Mouse (Mus musculus) ES-E14 (cell line): ENCODE measurements at regions not wholly inside any gene's neighbourhood (a gene's known extent, or its start where the extent isn't known, plus 50 kb on each side); places are given as distances from the start of the nearest gene placed in this dataset.

Source experiments
- DNase-seq: peaks from one replicate; pipeline ENCODE4 v3.0.0-alpha.2; 2013; ENCODE audit warnings: low read depth, low spot score
- H3K27ac ChIP-seq: 2 replicates; pipeline ENCODE4 v1.5.1; 2012; ENCODE audit warnings: low read depth, mild to moderate bottlenecking, low read length, moderate library complexity, mixed read lengths; ENCODE audit not compliant: poor library complexity, insufficient read depth, severe bottlenecking
- H3K36me3 ChIP-seq: 2 replicates; pipeline ENCODE4 v1.6.1; 2012; ENCODE audit warnings: mild to moderate bottlenecking, low read length, moderate library complexity, mixed read lengths; ENCODE audit not compliant: control insufficient read depth, poor library complexity, insufficient read depth, severe bottlenecking
- H3K4me1 ChIP-seq, 2 experiments: fragments of 150-350 bp in 1 of 2; sonication (generic) in 1 of 2; 2 replicates each; pipeline ENCODE4 v1.6.1; 2012; ENCODE audit warnings: low read length in 2 of 2, mild to moderate bottlenecking in 1 of 2, mixed read lengths in 1 of 2; ENCODE audit not compliant: control insufficient read depth in 2 of 2, insufficient read depth in 2 of 2, poor library complexity in 1 of 2
- H3K4me3 ChIP-seq, 2 experiments: fragments of 150-350 bp in 1 of 2; sonication (generic) in 1 of 2; 2 replicates each; pipeline ENCODE4 v1.5.1; 2012; ENCODE audit warnings: low read length in 2 of 2, low read depth in 1 of 2, mild to moderate bottlenecking in 1 of 2, mixed read lengths in 1 of 2; ENCODE audit not compliant: insufficient read depth in 1 of 2, poor library complexity in 1 of 2, severe bottlenecking in 1 of 2
- H3K9ac ChIP-seq: 2 replicates; pipeline ENCODE4 v1.6.1; 2012; ENCODE audit warnings: low read depth, mild to moderate bottlenecking, low read length, mixed read lengths; ENCODE audit not compliant: poor library complexity, insufficient read depth, severe bottlenecking
- H3K9me3 ChIP-seq: fragments of 150-350 bp; sonication (generic); 2 replicates; pipeline ENCODE4 v1.6.1; 2012; ENCODE audit warnings: low read depth, mild to moderate bottlenecking, low read length; ENCODE audit not compliant: control insufficient read depth, insufficient read depth
- CHD2 ChIP-seq: IDR thresholded peaks from 2 replicates; pipeline ENCODE4 v1.6.1; 2014; ENCODE audit warnings: mild to moderate bottlenecking, low read depth, low read length, inconsistent platforms
- HCFC1 ChIP-seq: IDR thresholded peaks from 2 replicates; pipeline ENCODE4 v1.6.1; 2012; ENCODE audit warnings: low read length, inconsistent platforms, borderline replicate concordance; ENCODE audit not compliant: insufficient read depth
- MAFK ChIP-seq: IDR thresholded peaks from 2 replicates; pipeline ENCODE4 v1.6.1; 2014; ENCODE audit warnings: mild to moderate bottlenecking, low read depth, low read length, inconsistent platforms; ENCODE audit not compliant: insufficient read depth
- ZC3H11A ChIP-seq: IDR thresholded peaks from 2 replicates; pipeline ENCODE4 v1.6.1; 2012; ENCODE audit warnings: low read depth, mild to moderate bottlenecking, inconsistent platforms, low read length, borderline replicate concordance
- ZNF384 ChIP-seq: IDR thresholded peaks from 2 replicates; pipeline ENCODE4 v1.6.1; 2012; ENCODE audit warnings: low read depth, low read length, inconsistent platforms
- in situ Hi-C, 2 experiments: fragments of 600-800 bp; cut with MboI; formaldehyde crosslinking; loops; one replicate each; pipeline ENCODE4 v1.15.1; 2025; ENCODE audit warnings: low sequenced_read_pairs in 2 of 2, inconsistent platforms in 1 of 2; ENCODE audit not compliant: unreplicated experiment in 2 of 2

DNA sequence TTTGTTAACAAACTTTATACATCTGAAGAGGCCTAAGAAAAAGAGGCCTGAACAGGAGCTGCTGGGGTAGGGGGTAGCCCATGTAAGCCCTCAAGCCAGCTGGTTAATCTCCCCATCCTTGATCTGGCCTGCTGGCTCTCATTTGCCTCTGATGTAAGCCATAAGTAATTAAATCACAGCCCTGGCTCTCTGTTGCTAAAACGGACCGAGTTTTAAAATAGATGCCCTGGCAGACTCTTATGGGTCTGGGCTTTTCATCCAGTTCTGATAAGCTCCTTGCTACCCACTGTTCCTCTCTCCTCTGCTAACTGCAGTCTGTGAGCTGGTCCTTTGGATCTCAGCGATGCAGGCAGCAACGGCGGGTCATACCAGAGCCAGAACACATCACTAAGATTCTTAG lies 259.3 kb upstream of the Gria1 start:
- Histone ChIP-seq H3K4me1 (peaks cover 0 to 4% of the 10 kb centered on the region in 2 experiments; a peak in 1 of 4 replicates), H3K27ac (no peak overlapping the region), H3K4me3 (no peak overlapping the region), H3K9me3 (no peaks in the 10 kb centered on the region), H3K9ac (no peak overlapping the region), H3K36me3 (no peaks in the 10 kb centered on the region)
- no peak for TF ChIP-seq HCFC1
- TF ChIP-seq CHD2 = no peak
- TF ChIP-seq MAFK = no peak
- TF ChIP-seq ZNF384 = no peak
- TF ChIP-seq ZC3H11A = no peak
- in situ Hi-C loops = no loop called here
- DNase-seq = no peak

DNA sequence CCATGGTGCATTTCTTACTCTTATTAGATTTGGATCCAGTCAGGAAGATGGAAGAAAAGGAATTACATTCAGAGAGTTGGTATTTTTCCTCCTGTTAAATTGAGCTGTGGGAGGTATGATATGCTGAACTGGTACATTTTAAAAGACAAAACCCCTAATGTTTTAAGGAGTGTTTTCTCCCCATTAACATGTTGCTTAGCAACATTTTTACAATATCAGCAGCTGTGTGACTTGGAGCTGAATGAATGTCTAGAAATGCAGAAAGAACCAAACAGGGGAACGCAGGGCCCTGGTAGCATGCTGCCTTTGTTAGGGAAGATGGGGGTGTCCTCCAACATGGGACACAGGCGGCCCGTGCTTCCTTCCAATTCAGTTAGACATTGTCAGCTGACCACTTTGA lies 257.5 kb upstream of the Gria1 start:
- in situ Hi-C loops = no loop called here
- H3K4me1 ChIP-seq = peaks cover 0 to 4% of the 10 kb centered on the region in 2 experiments; a peak in 1 of 4 replicates

DNA sequence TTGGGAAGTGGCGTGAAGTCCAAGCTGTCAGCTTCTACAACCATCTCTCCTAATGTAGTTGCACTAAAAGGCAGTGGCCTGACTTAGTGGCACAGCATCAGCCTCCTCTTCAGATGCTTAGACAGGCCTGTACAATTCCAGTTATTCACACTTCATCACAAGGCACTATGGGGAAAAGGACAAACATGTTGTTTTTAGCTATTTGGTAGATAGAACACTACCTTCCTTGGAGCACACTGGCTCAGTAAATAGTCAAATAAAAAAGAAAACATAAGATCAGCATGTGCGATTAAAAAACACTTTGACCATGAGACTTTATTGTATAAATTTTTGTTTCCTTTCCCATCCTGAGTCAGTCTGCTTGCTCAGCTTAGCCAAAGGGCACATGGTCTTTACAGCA lies 250.7 kb upstream of the Gria1 start:
- Histone ChIP-seq H3K4me1 (no peaks in the 10 kb centered on the region), H3K36me3 (no peaks in the 10 kb centered on the region), H3K27ac (no peak overlapping the region), H3K9me3 (no peaks in the 10 kb centered on the region), H3K9ac (no peak overlapping the region), H3K4me3 (no peak overlapping the region)
- in situ Hi-C loops = no loop called here
- TF ChIP-seq HCFC1 (no peak), ZC3H11A (no peak), CHD2 (no peak), ZNF384 (no peak), MAFK (no peak)
- DNase-seq = no peak

More for the DNA sequence above, 257.5 kb upstream of the Gria1 start:
- H3K27ac ChIP-seq = no peak overlapping the region
- TF ChIP-seq MAFK = no peak
- TF ChIP-seq ZC3H11A = no peak
- no peak for TF ChIP-seq HCFC1
- TF ChIP-seq ZNF384 = no peak
- no peak for TF ChIP-seq CHD2
- H3K4me3 ChIP-seq = no peak overlapping the region
- no peaks in the 10 kb centered on the region for H3K9me3 ChIP-seq
- no peak overlapping the region for H3K9ac ChIP-seq
- no peak for DNase-seq
- no peaks in the 10 kb centered on the region for H3K36me3 ChIP-seq

DNA sequence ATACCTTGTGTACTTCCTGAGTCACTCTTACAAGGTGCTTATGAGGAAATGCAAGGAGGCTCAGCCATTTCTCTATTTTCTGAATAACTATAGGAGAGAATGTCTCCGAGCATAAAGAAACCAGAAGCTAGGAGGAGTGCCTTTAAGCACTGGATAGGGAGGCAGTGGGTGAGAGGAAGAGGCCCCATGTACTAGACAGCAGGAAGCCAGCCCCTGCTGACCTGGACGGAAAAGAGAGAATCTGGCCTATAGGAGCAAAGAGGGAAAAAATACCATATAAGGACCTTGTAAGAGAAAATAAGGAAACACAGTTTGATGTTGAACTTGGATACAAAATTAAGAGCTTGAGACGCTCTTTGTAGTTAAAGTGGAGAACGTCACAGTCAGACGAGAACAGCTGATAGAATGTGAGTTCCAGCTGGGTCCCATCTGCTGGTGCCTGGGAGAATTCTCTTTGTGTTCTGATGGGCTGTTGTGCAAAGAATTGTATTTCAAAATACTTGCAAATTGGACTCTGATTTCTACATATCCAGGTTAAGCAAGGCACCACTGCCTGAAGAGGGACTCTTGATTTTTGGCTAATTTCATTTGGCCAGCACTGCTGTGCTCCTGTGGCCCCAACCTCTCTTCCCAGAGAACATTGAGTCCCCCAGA lies 248.6 kb upstream of the Gria1 start:
- Histone ChIP-seq H3K9ac (no peak overlapping the region), H3K9me3 (no peaks in the 10 kb centered on the region), H3K4me1 (no peaks in the 10 kb centered on the region), H3K36me3 (no peaks in the 10 kb centered on the region), H3K27ac (no peak overlapping the region), H3K4me3 (no peak overlapping the region)
- TF ChIP-seq ZNF384 (no peak), CHD2 (no peak), ZC3H11A (no peak), MAFK (no peak), HCFC1 (no peak)
- no peak for DNase-seq
- in situ Hi-C loops = no loop called here

DNA sequence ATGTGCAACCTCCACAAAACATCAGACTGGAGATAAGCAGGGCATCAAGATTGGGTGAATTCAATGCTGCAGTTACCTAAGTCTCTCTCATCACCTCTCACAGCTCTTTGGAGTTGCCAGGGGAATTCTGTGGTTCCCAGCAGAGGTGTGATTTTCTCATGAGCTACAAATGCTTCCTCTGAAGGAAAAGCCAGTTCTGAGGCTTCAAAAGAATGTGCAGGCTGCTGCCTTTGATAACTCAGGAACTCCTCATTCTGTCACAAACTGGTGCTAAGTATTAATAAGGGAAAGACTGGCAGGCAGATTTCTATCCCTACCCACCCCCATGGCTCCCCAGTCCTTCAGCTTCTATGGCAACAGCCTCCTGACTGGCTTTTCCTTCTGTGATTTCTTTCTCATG lies 243.8 kb upstream of the Gria1 start:
- Histone ChIP-seq H3K36me3 (no peaks in the 10 kb centered on the region), H3K27ac (no peak overlapping the region), H3K9me3 (no peaks in the 10 kb centered on the region), H3K4me1 (no peaks in the 10 kb centered on the region), H3K4me3 (no peak overlapping the region), H3K9ac (no peak overlapping the region)
- DNase-seq = no peak
- in situ Hi-C loops = no loop called here
- TF ChIP-seq ZC3H11A (no peak), ZNF384 (no peak), MAFK (no peak), HCFC1 (no peak), CHD2 (no peak)
